Mouse (Mus musculus) intestine, postnatal 0 days (tissue): Measurements from ENCODE around the gene Ube2z. TPM values are rescaled to one million over a fixed set of nuclear protein-coding genes. Genes with fewer than 3 reads are reported as not detected.

Source experiments
- ATAC-seq: fragments of 200-750 bp; cut with Nextera tagmentation; 2 replicates; pipeline ENCODE4 v1.8.0; 2017; ENCODE audit warnings: mild to moderate bottlenecking, moderate TSS enrichment, moderate library complexity
- H3K27ac ChIP-seq: fragments of 300-500 bp; sonication (generic); 2 replicates; pipeline ENCODE4 v1.5.1; 2014; ENCODE audit warnings: mild to moderate bottlenecking, low read depth, low read length, moderate library complexity
- H3K27me3 ChIP-seq: fragments of 300-500 bp; sonication (generic); replicated peaks from 2 replicates; pipeline ENCODE4 v1.6.1; 2014; ENCODE audit warnings: low read length, mixed read lengths; ENCODE audit not compliant: control insufficient read depth, insufficient read depth
- H3K36me3 ChIP-seq: fragments of 300-500 bp; sonication (generic); 2 replicates; pipeline ENCODE4 v1.6.1; 2014; ENCODE audit warnings: mild to moderate bottlenecking, moderate library complexity; ENCODE audit not compliant: control insufficient read depth, insufficient read depth
- H3K4me1 ChIP-seq: fragments of 300-500 bp; sonication (generic); replicated peaks from 2 replicates; pipeline ENCODE4 v1.6.1; 2014; ENCODE audit warnings: antibody characterized with exemption, low read length, mixed read lengths; ENCODE audit not compliant: control insufficient read depth, insufficient read depth
- H3K4me2 ChIP-seq: fragments of 300-500 bp; sonication (generic); replicated peaks from 2 replicates; pipeline ENCODE4 v1.6.1; 2014; ENCODE audit warnings: low read depth, mild to moderate bottlenecking, moderate library complexity
- H3K4me3 ChIP-seq: fragments of 300-500 bp; sonication (generic); 2 replicates; pipeline ENCODE4 v1.5.1; 2014; ENCODE audit warnings: low read depth, low read length
- H3K9ac ChIP-seq: fragments of 300-500 bp; sonication (generic); 2 replicates; pipeline ENCODE4 v1.6.1; 2014; ENCODE audit warnings: mild to moderate bottlenecking, low read depth, low read length
- H3K9me3 ChIP-seq: fragments of 300-500 bp; sonication (generic); 2 replicates; pipeline ENCODE4 v1.6.1; 2016; ENCODE audit warnings: mixed run types; ENCODE audit not compliant: control insufficient read depth
- CTCF ChIP-seq: sonication (generic); IDR thresholded peaks from 2 replicates; pipeline ENCODE4 v1.5.1; 2016; ENCODE audit warnings: low read depth, mild to moderate bottlenecking, control low read depth, antibody characterized with exemption, moderate library complexity
- WGBS: fragments of 180-500 bp; shearing (Covaris S2); extraction: QIAGEN DNeasy Blood & Tissue Kit; methylation state at CpG from one replicate; pipeline ENCODE4 v1.1.7; 2014; 5-methylcytosine and 5-hydroxymethylcytosine counted together
- polyA plus RNA-seq: library from polyadenylated mRNA; unstranded; fragments of >200 nt; fragmentation: Nextera tagmentation; extraction: Ambion mirVana; gene quantifications from 2 replicates; pipeline ENCODE4 v1.2.1, GENCODE M21; 2015

Gene Ube2z
- polyA plus RNA-seq, 1 experiment from 2014 or later = 24.8 TPM

- H3K36me3 ChIP-seq = no peaks in the 10 kb centered on the region
- no peak overlapping the region for H3K4me2 ChIP-seq
- no peaks in the 10 kb centered on the region for H3K9me3 ChIP-seq
- H3K9ac ChIP-seq = no peak overlapping the region
- no peaks in the 10 kb centered on the region for H3K4me1 ChIP-seq
- 25% methylated on average over 9 of the region's 9 CpGs for WGBS
- TF ChIP-seq CTCF = no peak
- no peak overlapping the region for H3K27ac ChIP-seq
- 0 out of 2 replicates have a peak, but pooled peaks cover 12% of the 10 kb centered on the region for H3K27me3 ChIP-seq
- H3K4me3 ChIP-seq = no peak overlapping the region
- no peak for ATAC-seq
Measured at GRCm38 (mm10) chr11:96017941-96018351, 47.2 kb downstream of the Ube2z start.

- Histone ChIP-seq H3K36me3 (no peaks in the 10 kb centered on the region), H3K9me3 (no peaks in the 10 kb centered on the region), H3K4me1 (no peaks in the 10 kb centered on the region), H3K4me2 (no peak overlapping the region), H3K27me3 (peaks cover 30% of the 10 kb centered on the region), H3K4me3 (no peak overlapping the region), H3K27ac (no peak overlapping the region), H3K9ac (no peak overlapping the region)
- no peak for TF ChIP-seq CTCF
- WGBS = 27% methylated on average over 5 of the region's 5 CpGs
- ATAC-seq = no peak
Measured at GRCm38 (mm10) chr11:96015421-96015820, 49.8 kb downstream of the Ube2z start.

GRCm38 (mm10) chr11:96011982-96012381 is 53.2 kb downstream of the Ube2z start:
- 16% methylated on average over 5 of the region's 8 CpGs for WGBS
- ATAC-seq = no peak
- Histone ChIP-seq H3K36me3 (no peaks in the 10 kb centered on the region), H3K27ac (no peak overlapping the region), H3K9me3 (no peaks in the 10 kb centered on the region), H3K4me1 (no peaks in the 10 kb centered on the region; the same call in 1 of the 2 replicates), H3K9ac (no peak overlapping the region), H3K4me2 (no peak overlapping the region), H3K27me3 (peaks cover 54% of the 10 kb centered on the region), H3K4me3 (no peak overlapping the region)
- TF ChIP-seq CTCF = no peak

DNA sequence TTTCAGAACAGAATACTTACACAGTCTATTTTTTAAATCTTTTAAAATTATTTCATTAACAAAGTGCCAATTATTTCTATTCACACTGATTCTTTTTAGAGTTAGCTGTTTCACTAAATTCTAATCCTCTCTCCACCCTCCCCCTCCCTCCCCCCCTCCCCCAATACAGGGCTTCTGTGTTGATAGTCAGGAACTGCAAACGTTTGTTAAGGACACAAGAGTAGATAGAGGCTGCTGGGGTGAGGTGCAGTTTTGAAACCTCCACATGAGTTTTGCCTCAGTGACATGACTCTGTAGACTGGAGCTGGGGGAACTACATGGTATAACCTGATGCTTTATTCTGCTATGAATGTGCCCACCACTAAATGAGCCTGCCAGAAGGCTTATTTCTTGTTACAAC is 56.4 kb downstream of the Ube2z start:
- no peak for ATAC-seq
- H3K9ac ChIP-seq = no peak overlapping the region
- H3K4me1 ChIP-seq = peaks cover 6% of the 10 kb centered on the region; the same call in 1 of the 2 replicates
- TF ChIP-seq CTCF = no peak
- no peaks in the 10 kb centered on the region for H3K9me3 ChIP-seq
- H3K36me3 ChIP-seq = no peaks in the 10 kb centered on the region
- H3K27me3 ChIP-seq = peaks cover 51% of the 10 kb centered on the region
- H3K27ac ChIP-seq = no peak overlapping the region
- WGBS = 14% methylated on average over 1 of the region's 1 CpGs
- no peak overlapping the region for H3K4me2 ChIP-seq
- no peak overlapping the region for H3K4me3 ChIP-seq

DNA sequence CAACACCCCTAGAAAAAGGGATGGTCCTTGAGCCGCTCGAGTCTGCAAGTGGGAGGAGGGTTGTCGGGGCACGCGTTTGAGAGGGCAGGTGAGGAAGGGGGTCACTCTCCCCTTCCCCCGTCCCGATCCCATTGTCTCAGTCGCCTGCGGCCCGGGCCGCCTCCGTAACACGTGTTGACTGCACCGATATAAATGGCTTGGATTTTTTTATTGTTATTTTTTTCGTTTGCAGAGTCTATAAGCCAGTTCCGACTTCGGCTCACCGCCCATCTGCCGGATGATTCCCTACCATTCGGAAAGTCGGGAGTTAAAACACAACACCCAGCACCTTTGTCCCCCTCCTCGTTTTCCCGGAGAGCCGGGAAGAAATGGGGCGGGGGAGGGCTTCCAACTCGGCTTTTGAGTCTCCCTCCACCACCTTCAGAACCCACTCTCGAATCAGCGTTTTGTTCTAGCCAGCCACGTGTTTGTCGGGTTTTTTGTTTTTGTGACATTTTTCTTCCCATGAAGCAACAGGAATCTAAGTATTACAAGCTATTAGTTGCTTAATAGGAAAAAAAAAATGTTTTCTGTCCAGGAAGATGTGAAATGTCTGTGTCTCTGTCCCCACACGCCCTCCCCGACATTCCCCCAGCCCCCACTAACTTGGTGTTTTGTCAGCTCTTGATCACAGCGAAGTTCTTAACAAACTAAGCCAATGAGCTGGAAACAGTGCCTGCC is 57.5 kb downstream of the Ube2z start:
- WGBS = 2% methylated on average over 33 of the region's 33 CpGs
- Histone ChIP-seq H3K9me3 (no peaks in the 10 kb centered on the region), H3K27me3 (peaks cover 47% of the 10 kb centered on the region), H3K4me1 (peaks cover 8% of the 10 kb centered on the region; the same call in 1 of the 2 replicates), H3K4me3 (peak overlapping the region; percentile 55), H3K27ac (no peak overlapping the region), H3K4me2 (peak overlapping the region; percentile 98), H3K36me3 (no peaks in the 10 kb centered on the region), H3K9ac (no peak overlapping the region)
- ATAC-seq = no peak
- TF ChIP-seq CTCF = no peak

- Histone ChIP-seq H3K4me1 (peaks cover 8% of the 10 kb centered on the region; the same call in 1 of the 2 replicates), H3K36me3 (no peaks in the 10 kb centered on the region), H3K27ac (no peak overlapping the region), H3K9me3 (no peaks in the 10 kb centered on the region), H3K4me3 (peak overlapping the region; percentile 55), H3K27me3 (peaks cover 43% of the 10 kb centered on the region), H3K9ac (no peak overlapping the region), H3K4me2 (peak overlapping the region; percentile 98)
- ATAC-seq = 0 out of 2 replicates have a peak, but pooled peaks have one; percentile 11
- WGBS = under 1% methylated on average over 62 of the region's 67 CpGs
- TF ChIP-seq CTCF = peak; percentile 34; the same call in 1 of the 2 replicates
Measured at GRCm38 (mm10) chr11:96006852-96007515, 58.2 kb downstream of the Ube2z start.
